Mouse (Mus musculus): Measurements from ENCODE around the gene Tspan9. TPM values are rescaled to one million over a fixed set of nuclear protein-coding genes. Genes with fewer than 3 reads are reported as not detected.

Tspan9 gene
- polyA plus RNA-seq, 1 experiment from 2014 or later: 44.1 TPM

GRCm38 (mm10) chr6:128159092-128159491, 15.7 kb upstream of the Tspan9 start:
- Histone ChIP-seq H3K36me3 (ENCODE audit: control insufficient read depth, insufficient read depth, low read length) (no peaks in the 10 kb centered on the region), H3K9me3 (ENCODE audit: control insufficient read depth, low read length) (no peaks in the 10 kb centered on the region), H3K9ac (ENCODE audit: low read length) (no peak overlapping the region), H3K4me2 (no peak overlapping the region), H3K4me3 (ENCODE audit: low read depth, low read length) (no peak overlapping the region), H3K27ac (ENCODE audit: low read depth, low read length) (no peak overlapping the region), H3K27me3 (ENCODE audit: control insufficient read depth, insufficient read depth, low read length) (no peaks in the 10 kb centered on the region), H3K4me1 (ENCODE audit: control insufficient read depth, insufficient read depth, low read length) (no peaks in the 10 kb centered on the region)
- WGBS: 82% methylated on average over 6 of the region's 6 CpGs
- DNase-seq (ENCODE audit: low spot score, missing footprints) (no peak), ATAC-seq (ENCODE audit: low FRiP score) (no peak)

- no peak for DNase-seq (ENCODE audit: low spot score, missing footprints)
- H3K27ac ChIP-seq (ENCODE audit: low read depth, low read length): no peak overlapping the region
- no peaks in the 10 kb centered on the region for H3K4me1 ChIP-seq (ENCODE audit: control insufficient read depth, insufficient read depth, low read length)
- ATAC-seq (ENCODE audit: low FRiP score): no peak
- no peaks in the 10 kb centered on the region for H3K27me3 ChIP-seq (ENCODE audit: control insufficient read depth, insufficient read depth, low read length)
- H3K9me3 ChIP-seq (ENCODE audit: control insufficient read depth, low read length): no peaks in the 10 kb centered on the region
- no peak overlapping the region for H3K4me2 ChIP-seq
- WGBS: 75% methylated on average over 12 of the region's 12 CpGs
- no peak overlapping the region for H3K9ac ChIP-seq (ENCODE audit: low read length)
- H3K4me3 ChIP-seq (ENCODE audit: low read depth, low read length): no peak overlapping the region
- no peaks in the 10 kb centered on the region for H3K36me3 ChIP-seq (ENCODE audit: control insufficient read depth, insufficient read depth, low read length)
These were observed 14.6 kb upstream of the Tspan9 start for GRCm38 (mm10) chr6:128158031-128158430.

- no peak for ATAC-seq (ENCODE audit: low FRiP score)
- H3K27ac ChIP-seq (ENCODE audit: low read depth, low read length): no peak overlapping the region
- H3K4me1 ChIP-seq (ENCODE audit: control insufficient read depth, insufficient read depth, low read length): no peaks in the 10 kb centered on the region
- H3K9me3 ChIP-seq (ENCODE audit: control insufficient read depth, low read length): no peaks in the 10 kb centered on the region
- no peaks in the 10 kb centered on the region for H3K27me3 ChIP-seq (ENCODE audit: control insufficient read depth, insufficient read depth, low read length)
- H3K4me3 ChIP-seq (ENCODE audit: low read depth, low read length): no peak overlapping the region
- no peaks in the 10 kb centered on the region for H3K36me3 ChIP-seq (ENCODE audit: control insufficient read depth, insufficient read depth, low read length)
- no peak overlapping the region for H3K9ac ChIP-seq (ENCODE audit: low read length)
- WGBS: 80% methylated on average over 4 of the region's 4 CpGs
- H3K4me2 ChIP-seq: no peak overlapping the region
- no peak for DNase-seq (ENCODE audit: low spot score, missing footprints)
These were observed 13.1 kb upstream of the Tspan9 start for GRCm38 (mm10) chr6:128156476-128156875.

DNA sequence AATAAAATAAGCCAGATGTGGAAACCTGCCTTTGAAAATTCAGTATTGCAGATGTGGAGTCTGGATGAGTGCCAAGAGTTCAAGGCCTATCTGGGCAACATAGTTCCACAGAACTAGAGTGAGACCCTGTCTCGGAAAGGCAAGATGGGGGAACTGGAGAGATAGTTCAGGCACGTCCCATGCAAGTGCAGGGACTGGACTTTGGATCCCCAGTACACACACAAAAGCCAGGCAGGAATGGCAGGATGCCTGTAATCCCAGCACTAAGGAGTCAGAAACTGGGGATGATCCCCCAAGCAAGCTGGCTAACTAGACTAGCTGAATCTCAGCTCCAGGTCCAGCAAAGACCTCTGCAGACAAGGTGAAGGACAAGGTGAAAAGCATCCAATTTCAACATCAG, 12.5 kb upstream of the Tspan9 start:
- Histone ChIP-seq H3K9me3 (ENCODE audit: control insufficient read depth, low read length) (no peaks in the 10 kb centered on the region), H3K27me3 (ENCODE audit: control insufficient read depth, insufficient read depth, low read length) (no peaks in the 10 kb centered on the region), H3K4me2 (no peak overlapping the region), H3K27ac (ENCODE audit: low read depth, low read length) (no peak overlapping the region), H3K36me3 (ENCODE audit: control insufficient read depth, insufficient read depth, low read length) (no peaks in the 10 kb centered on the region), H3K4me1 (ENCODE audit: control insufficient read depth, insufficient read depth, low read length) (no peaks in the 10 kb centered on the region), H3K4me3 (ENCODE audit: low read depth, low read length) (no peak overlapping the region), H3K9ac (ENCODE audit: low read length) (no peak overlapping the region)
- DNase-seq (ENCODE audit: low spot score, missing footprints) (no peak), ATAC-seq (ENCODE audit: low FRiP score) (no peak)
- WGBS: 83% methylated on average over 2 of the region's 2 CpGs

DNA sequence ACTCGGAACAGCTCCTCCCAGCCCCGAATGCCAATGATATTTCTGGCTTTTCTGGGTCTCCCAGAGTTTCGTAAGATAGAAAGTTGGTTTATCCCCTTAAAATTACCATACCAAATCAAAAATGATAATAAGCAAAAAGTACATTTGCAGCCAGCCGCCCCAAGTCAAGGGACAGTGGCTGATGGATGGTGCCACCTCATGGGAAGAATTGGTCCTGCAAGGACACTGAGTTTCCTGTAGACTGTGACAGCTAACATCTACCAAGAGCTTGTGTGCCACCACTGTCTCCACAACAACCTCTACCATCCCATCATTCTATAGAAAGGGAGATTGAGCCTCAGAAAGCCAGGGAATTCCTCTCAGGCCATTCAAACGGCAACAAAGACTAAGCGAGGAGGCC, 2.4 kb upstream of the Tspan9 start:
- WGBS: 64% methylated on average over 6 of the region's 6 CpGs
- no peak overlapping the region for H3K4me2 ChIP-seq
- no peak overlapping the region for H3K9ac ChIP-seq (ENCODE audit: low read length)
- DNase-seq (ENCODE audit: low spot score, missing footprints) (no peak), ATAC-seq (ENCODE audit: low FRiP score) (no peak)
- no peak overlapping the region for H3K4me3 ChIP-seq (ENCODE audit: low read depth, low read length)
- H3K27ac ChIP-seq (ENCODE audit: low read depth, low read length): no peak overlapping the region
- no peaks in the 10 kb centered on the region for H3K9me3 ChIP-seq (ENCODE audit: control insufficient read depth, low read length)
- peaks cover 10% of the 10 kb centered on the region for H3K4me1 ChIP-seq (ENCODE audit: control insufficient read depth, insufficient read depth, low read length)
- H3K27me3 ChIP-seq (ENCODE audit: control insufficient read depth, insufficient read depth, low read length): peaks cover 6% of the 10 kb centered on the region; the same call in 1 of the 2 replicates
- H3K36me3 ChIP-seq (ENCODE audit: control insufficient read depth, insufficient read depth, low read length): no peaks in the 10 kb centered on the region

DNA sequence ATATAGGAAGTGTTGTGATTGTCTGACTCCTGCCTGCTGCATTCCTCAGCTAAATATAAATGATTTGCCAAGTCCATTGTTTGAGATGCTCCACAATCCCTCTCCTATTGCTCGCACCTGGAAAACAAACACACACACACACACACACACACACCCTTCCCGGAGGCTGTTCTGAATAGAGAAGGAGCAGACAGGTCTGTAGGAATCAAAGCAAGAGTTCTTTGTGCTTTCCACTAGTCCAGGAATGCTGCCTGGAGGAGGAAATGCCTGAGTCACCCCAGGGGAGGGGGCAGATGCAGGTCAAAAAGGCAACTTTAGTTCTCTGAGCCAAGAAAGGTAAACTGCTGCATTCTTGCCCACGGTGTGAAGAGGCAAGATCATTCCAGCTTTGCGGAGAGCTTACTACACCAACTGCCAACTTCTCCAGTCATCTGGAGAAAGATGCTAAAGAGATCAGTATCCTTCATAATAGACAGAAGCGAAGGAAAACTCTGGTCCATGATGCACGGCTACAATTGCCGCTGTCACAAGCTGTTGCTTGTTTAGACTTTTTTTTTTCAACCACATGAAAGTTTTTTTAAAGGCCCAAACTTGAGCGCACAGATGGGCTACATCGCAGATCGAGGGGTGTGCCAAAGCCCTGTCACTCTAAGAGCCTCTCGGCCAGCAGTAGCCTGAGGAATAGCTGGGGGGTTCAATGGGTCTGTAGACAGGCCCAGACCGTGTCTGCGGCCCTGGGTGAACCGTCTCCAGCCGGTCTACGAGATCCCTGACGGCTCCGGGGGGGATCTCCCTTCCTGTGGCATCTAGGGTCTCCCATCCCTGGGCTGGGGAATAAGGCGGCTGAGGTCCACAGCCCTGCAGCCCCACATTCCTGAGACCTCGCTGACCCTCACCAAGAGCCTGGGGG, 770 bp downstream of the Tspan9 start:
- no peaks in the 10 kb centered on the region for H3K36me3 ChIP-seq (ENCODE audit: control insufficient read depth, insufficient read depth, low read length)
- peaks cover 6% of the 10 kb centered on the region; the same call in 1 of the 2 replicates for H3K27me3 ChIP-seq (ENCODE audit: control insufficient read depth, insufficient read depth, low read length)
- 3% methylated on average over 20 of the region's 20 CpGs for WGBS
- H3K9ac ChIP-seq (ENCODE audit: low read length): peak overlapping the region; percentile 77
- peaks cover 10% of the 10 kb centered on the region for H3K4me1 ChIP-seq (ENCODE audit: control insufficient read depth, insufficient read depth, low read length)
- H3K4me2 ChIP-seq: peak overlapping the region; percentile 85
- peak overlapping the region; percentile 71 for H3K4me3 ChIP-seq (ENCODE audit: low read depth, low read length)
- peak; percentile 93 for DNase-seq (ENCODE audit: low spot score, missing footprints)
- no peaks in the 10 kb centered on the region for H3K9me3 ChIP-seq (ENCODE audit: control insufficient read depth, low read length)
- no peak overlapping the region for H3K27ac ChIP-seq (ENCODE audit: low read depth, low read length)
- ATAC-seq (ENCODE audit: low FRiP score): peak; percentile 62

DNA sequence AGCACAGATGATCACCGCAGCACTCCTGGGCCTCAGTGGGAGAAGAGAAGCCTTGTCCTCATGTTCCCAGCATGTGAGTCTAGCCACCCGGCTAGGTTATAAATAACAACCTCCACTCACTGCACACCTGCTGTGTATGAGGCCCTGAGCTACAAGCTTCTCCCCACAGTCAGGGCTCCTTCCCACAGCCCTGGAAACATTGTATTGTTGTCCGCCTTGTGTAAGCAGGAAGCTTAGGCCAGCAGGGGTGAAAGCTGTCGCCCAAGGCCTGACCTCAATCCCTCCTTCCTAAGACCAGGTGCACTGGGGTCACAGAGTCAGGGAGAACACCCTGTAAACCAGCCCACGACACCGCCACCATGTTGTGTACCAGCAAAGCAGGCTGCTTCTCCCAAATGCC, 2.7 kb downstream of the Tspan9 start:
- Histone ChIP-seq H3K4me3 (ENCODE audit: low read depth, low read length) (no peak overlapping the region), H3K27me3 (ENCODE audit: control insufficient read depth, insufficient read depth, low read length) (peaks cover 6% of the 10 kb centered on the region; the same call in 1 of the 2 replicates), H3K4me2 (no peak overlapping the region), H3K27ac (ENCODE audit: low read depth, low read length) (no peak overlapping the region), H3K36me3 (ENCODE audit: control insufficient read depth, insufficient read depth, low read length) (no peaks in the 10 kb centered on the region), H3K4me1 (ENCODE audit: control insufficient read depth, insufficient read depth, low read length) (peaks cover 10% of the 10 kb centered on the region), H3K9ac (ENCODE audit: low read length) (no peak overlapping the region), H3K9me3 (ENCODE audit: control insufficient read depth, low read length) (no peaks in the 10 kb centered on the region)
- ATAC-seq (ENCODE audit: low FRiP score): no peak
- 59% methylated on average over 6 of the region's 6 CpGs for WGBS
- DNase-seq (ENCODE audit: low spot score, missing footprints): no peak

DNA sequence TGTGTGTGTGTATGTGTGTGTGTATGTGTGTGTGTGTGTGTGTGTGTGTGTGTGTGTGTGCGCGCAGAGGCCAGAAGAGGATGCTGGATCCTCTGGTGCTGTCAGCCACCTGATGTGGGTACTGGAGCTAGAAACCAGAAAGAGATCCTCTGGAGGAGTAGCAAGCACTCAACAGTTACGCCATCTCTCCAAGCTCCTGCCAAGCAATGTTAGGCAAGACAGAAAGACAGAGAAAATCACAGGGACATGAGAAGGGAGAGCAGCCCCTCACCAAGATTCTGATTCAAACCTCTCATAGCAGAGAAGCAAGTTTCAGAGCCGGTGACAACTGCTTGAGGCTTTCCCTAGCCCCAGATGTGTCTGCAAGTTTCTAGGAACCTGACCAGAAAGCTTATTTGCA, 5.5 kb downstream of the Tspan9 start:
- H3K9me3 ChIP-seq (ENCODE audit: control insufficient read depth, low read length): no peaks in the 10 kb centered on the region
- WGBS: 93% methylated on average over 4 of the region's 4 CpGs
- ATAC-seq (ENCODE audit: low FRiP score): no peak

GRCm38 (mm10) chr6:128136654-128137053, 6.7 kb downstream of the Tspan9 start:
- no peaks in the 10 kb centered on the region for H3K36me3 ChIP-seq (ENCODE audit: control insufficient read depth, insufficient read depth, low read length)
- WGBS: 87% methylated on average over 3 of the region's 3 CpGs
- 0 out of 2 replicates have a peak, but pooled peaks cover 2% of the 10 kb centered on the region for H3K4me1 ChIP-seq (ENCODE audit: control insufficient read depth, insufficient read depth, low read length)
- H3K9ac ChIP-seq (ENCODE audit: low read length): no peak overlapping the region
- H3K9me3 ChIP-seq (ENCODE audit: control insufficient read depth, low read length): no peaks in the 10 kb centered on the region
- DNase-seq (ENCODE audit: low spot score, missing footprints): no peak
- H3K27ac ChIP-seq (ENCODE audit: low read depth, low read length): no peak overlapping the region
- no peak overlapping the region for H3K4me3 ChIP-seq (ENCODE audit: low read depth, low read length)
- no peak for ATAC-seq (ENCODE audit: low FRiP score)
- no peak overlapping the region for H3K4me2 ChIP-seq
- no peaks in the 10 kb centered on the region for H3K27me3 ChIP-seq (ENCODE audit: control insufficient read depth, insufficient read depth, low read length)

More for the DNA sequence above, 5.5 kb downstream of the Tspan9 start:
- peaks cover 6% of the 10 kb centered on the region; the same call in 1 of the 2 replicates for H3K4me1 ChIP-seq (ENCODE audit: control insufficient read depth, insufficient read depth, low read length)
- DNase-seq (ENCODE audit: low spot score, missing footprints): no peak
- H3K27me3 ChIP-seq (ENCODE audit: control insufficient read depth, insufficient read depth, low read length): no peaks in the 10 kb centered on the region; the same call in 1 of the 2 replicates
- H3K36me3 ChIP-seq (ENCODE audit: control insufficient read depth, insufficient read depth, low read length): no peaks in the 10 kb centered on the region
- H3K9ac ChIP-seq (ENCODE audit: low read length): no peak overlapping the region
- no peak overlapping the region for H3K4me3 ChIP-seq (ENCODE audit: low read depth, low read length)
- H3K4me2 ChIP-seq: no peak overlapping the region
- no peak overlapping the region for H3K27ac ChIP-seq (ENCODE audit: low read depth, low read length)

Data from midbrain, embryonic 11.5 days (tissue).